Comparison of ENCODE assay signal across 21 mouse cellular contexts in the genomic region with DNA sequence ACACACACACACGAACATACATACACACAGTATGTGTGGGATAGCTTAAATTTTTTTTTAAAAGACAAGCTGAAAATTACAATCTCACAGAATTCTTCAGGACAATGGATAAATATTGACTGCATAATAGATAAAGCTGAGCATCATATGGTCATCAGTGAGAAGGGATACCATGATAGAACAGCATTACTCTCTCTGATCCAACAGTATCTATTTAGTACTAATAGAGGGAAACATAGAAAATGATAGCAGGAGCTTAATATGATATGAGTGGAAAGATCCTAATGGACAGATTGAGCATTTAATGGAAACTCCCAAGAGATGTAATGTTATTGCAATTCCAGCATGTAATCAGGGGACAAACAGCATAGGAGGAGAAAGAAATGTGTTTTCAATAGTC. TPM values are rescaled to one million over a fixed set of nuclear protein-coding genes. Genes with fewer than 3 reads are reported as not detected.
A peak's percentile ranks its signal among the peaks of the same experiment; 100 is the strongest.
DNase-seq lines count a peak whose midpoint lies in the region; ATAC-seq lines count a peak whose summit lies in the region.
"Had no signal": no experiment of that assay in that cellular context is flagged by ENCODE, and none has a peak within 500 bp of the region (broad histone marks: within the 10 kb centered on the region; RNA-seq: fewer than 3 reads in every experiment).

No protein-coding gene starts in this region.

- peak; percentile 21; the same call in 1 of the 2 replicates for ATAC-seq in hindbrain, embryonic 13.5 days (ENCODE audit: low FRiP score)
- ATAC-seq in hindbrain, embryonic 11.5 days (ENCODE audit: low FRiP score) = no peak
- peak; percentile 71 for ATAC-seq in neural tube, embryonic 13.5 days (ENCODE audit: low read depth)
- ATAC-seq in neural tube, embryonic 14.5 days (ENCODE audit: low read depth) = peak; percentile 56; the same call in 1 of the 2 replicates
- ATAC-seq in neural tube, embryonic 15.5 days (ENCODE audit: low FRiP score) = no peak
- ATAC-seq: activated CD4-positive, CD25-positive, alpha-beta regulatory T cell, adult 4 months; CD4-positive, CD25-positive, alpha-beta regulatory T cell, adult 4 months; Patski had no signal

- H3K9me3 ChIP-seq in hindbrain, embryonic 13.5 days = no peaks in the 10 kb centered on the region
- H3K9me3 ChIP-seq in hindbrain, embryonic 11.5 days (ENCODE audit: control insufficient read depth, low read length) = no peaks in the 10 kb centered on the region
- H3K9me3 ChIP-seq in neural tube, embryonic 13.5 days = no peaks in the 10 kb centered on the region
- H3K9me3 ChIP-seq in neural tube, embryonic 14.5 days (ENCODE audit: control insufficient read depth, low read length) = no peaks in the 10 kb centered on the region
- H3K9me3 ChIP-seq in neural tube, embryonic 15.5 days (replicated peaks) = no peaks in the 10 kb centered on the region
- H3K9me3 ChIP-seq: G1E had no signal

- H3K9ac ChIP-seq in hindbrain, embryonic 13.5 days = no peak overlapping the region
- no peak overlapping the region for H3K9ac ChIP-seq in hindbrain, embryonic 11.5 days (ENCODE audit: low read depth, low read length)
- H3K9ac ChIP-seq in neural tube, embryonic 13.5 days = no peak overlapping the region
- no peak overlapping the region for H3K9ac ChIP-seq in neural tube, embryonic 14.5 days (replicated peaks; ENCODE audit: low read depth, low read length)
- H3K9ac ChIP-seq in neural tube, embryonic 15.5 days (replicated peaks) = no peak overlapping the region

- H3K27ac ChIP-seq in hindbrain, embryonic 13.5 days = no peak overlapping the region
- H3K27ac ChIP-seq in hindbrain, embryonic 11.5 days (ENCODE audit: low read depth, low read length) = no peak overlapping the region
- H3K27ac ChIP-seq in neural tube, embryonic 13.5 days (replicated peaks) = peak overlapping the region; percentile 23; the same call in 1 of the 2 replicates
- H3K27ac ChIP-seq in neural tube, embryonic 14.5 days (ENCODE audit: low read depth, low read length) = no peak overlapping the region
- H3K27ac ChIP-seq in neural tube, embryonic 15.5 days (replicated peaks) = no peak overlapping the region

- H3K4me1 ChIP-seq in hindbrain, embryonic 13.5 days (replicated peaks) = no peaks in the 10 kb centered on the region
- H3K4me1 ChIP-seq in hindbrain, embryonic 11.5 days (replicated peaks; ENCODE audit: control insufficient read depth, insufficient read depth, low read length) = no peaks in the 10 kb centered on the region
- no peaks in the 10 kb centered on the region for H3K4me1 ChIP-seq in neural tube, embryonic 13.5 days (replicated peaks)
- H3K4me1 ChIP-seq in neural tube, embryonic 14.5 days (ENCODE audit: control insufficient read depth, insufficient read depth, low read length) = no peaks in the 10 kb centered on the region
- H3K4me1 ChIP-seq in neural tube, embryonic 15.5 days = no peaks in the 10 kb centered on the region

- 92% methylated on average over 1 of the region's 1 CpGs for WGBS in hindbrain, embryonic 13.5 days
- 100% methylated on average over 1 of the region's 1 CpGs for WGBS in hindbrain, embryonic 11.5 days
- 88% methylated on average over 1 of the region's 1 CpGs for WGBS in neural tube, embryonic 13.5 days
- 80% methylated on average over 1 of the region's 1 CpGs for WGBS in neural tube, embryonic 14.5 days
- WGBS in neural tube, embryonic 15.5 days = 63% methylated on average over 1 of the region's 1 CpGs

- H3K4me2 ChIP-seq in hindbrain, embryonic 13.5 days = no peak overlapping the region
- no peak overlapping the region for H3K4me2 ChIP-seq in hindbrain, embryonic 11.5 days (replicated peaks; ENCODE audit: low read depth, low read length)
- no peak overlapping the region for H3K4me2 ChIP-seq in neural tube, embryonic 13.5 days
- H3K4me2 ChIP-seq in neural tube, embryonic 14.5 days (ENCODE audit: low read depth, low read length) = no peak overlapping the region
- H3K4me2 ChIP-seq in neural tube, embryonic 15.5 days = no peak overlapping the region

- no peaks in the 10 kb centered on the region for H3K27me3 ChIP-seq in hindbrain, embryonic 13.5 days
- H3K27me3 ChIP-seq in hindbrain, embryonic 11.5 days (ENCODE audit: control insufficient read depth, insufficient read depth, low read length) = no peaks in the 10 kb centered on the region
- H3K27me3 ChIP-seq in neural tube, embryonic 13.5 days = no peaks in the 10 kb centered on the region
- no peaks in the 10 kb centered on the region for H3K27me3 ChIP-seq in neural tube, embryonic 14.5 days (ENCODE audit: control insufficient read depth, insufficient read depth, low read length)
- no peaks in the 10 kb centered on the region for H3K27me3 ChIP-seq in neural tube, embryonic 15.5 days (replicated peaks)
- H3K27me3 ChIP-seq: CH12.LX, Patski had no signal

- DNase-seq in hindbrain, embryonic 11.5 days (ENCODE audit: low spot score) = no peak
- no peak for DNase-seq in neural tube, embryonic 10.5 days (ENCODE audit: extremely low spot score, low spot score)
- DNase-seq: adrenal gland, adult 2 months; adrenal gland, adult 8-10 months; adrenal gland, postnatal 10 days; adrenal gland, postnatal 14 days; adrenal gland, postnatal 25 days; adrenal gland, postnatal 36 days; B cell, adult 2 months; cerebellum, adult 11 months; cerebellum, adult 11-12 months; cerebellum, adult 18-20 months had no signal

- H3K36me3 ChIP-seq in hindbrain, embryonic 13.5 days = no peaks in the 10 kb centered on the region
- H3K36me3 ChIP-seq in hindbrain, embryonic 11.5 days (ENCODE audit: control insufficient read depth, insufficient read depth, low read length) = no peaks in the 10 kb centered on the region
- H3K36me3 ChIP-seq in neural tube, embryonic 13.5 days = no peaks in the 10 kb centered on the region
- H3K36me3 ChIP-seq in neural tube, embryonic 14.5 days (ENCODE audit: control insufficient read depth, insufficient read depth, low read length) = no peaks in the 10 kb centered on the region
- no peaks in the 10 kb centered on the region for H3K36me3 ChIP-seq in neural tube, embryonic 15.5 days
- H3K36me3 ChIP-seq: G1E had no signal

- no peak overlapping the region for H3K4me3 ChIP-seq in hindbrain, embryonic 13.5 days
- H3K4me3 ChIP-seq in hindbrain, embryonic 11.5 days (ENCODE audit: low read depth, low read length) = no peak overlapping the region
- no peak overlapping the region for H3K4me3 ChIP-seq in neural tube, embryonic 13.5 days
- no peak overlapping the region for H3K4me3 ChIP-seq in neural tube, embryonic 14.5 days (ENCODE audit: low read depth, low read length)
- H3K4me3 ChIP-seq in neural tube, embryonic 15.5 days (replicated peaks) = no peak overlapping the region

RNA-seq across cellular contexts. Expression of gene Mycbp2, which starts 51.8 kb away (rescaled TPM):
- polyA plus RNA-seq in hindbrain, embryonic 13.5 days (2015; fragmentation: Nextera tagmentation; extraction: Ambion mirVana) = 54.6 and 58.1 TPM in 2 replicates
- polyA plus RNA-seq in hindbrain, embryonic 11.5 days (2014; fragmentation: Nextera tagmentation; extraction: Ambion mirVana) = 33.3 and 38.1 TPM in 2 replicates
- 50.1 and 51.8 TPM in 2 replicates for polyA plus RNA-seq in neural tube, embryonic 13.5 days (2015; fragmentation: Nextera tagmentation; extraction: Ambion mirVana)
- polyA plus RNA-seq in neural tube, embryonic 14.5 days (2014; fragmentation: Nextera tagmentation; extraction: Ambion mirVana) = 93.7 and 97.9 TPM in 2 replicates
- polyA plus RNA-seq in neural tube, embryonic 15.5 days (2015; fragmentation: Nextera tagmentation; extraction: Ambion mirVana) = 51.0 and 57.9 TPM in 2 replicates

Comparison
In these comparisons a context has a peak if more than half of its experiments do, and no peak if none do; other contexts are left out.
1. ATAC-seq: peak in hindbrain, embryonic 13.5 days (single experiment), neural tube, embryonic 13.5 days (single experiment) and neural tube, embryonic 14.5 days (single experiment); none in hindbrain, embryonic 11.5 days (single experiment) and neural tube, embryonic 15.5 days (single experiment).